Mouse (Mus musculus) MEL (cell line): ENCODE results near the gene Pid1. TPM values are rescaled to one million over a fixed set of nuclear protein-coding genes. Genes with fewer than 3 reads are reported as not detected.

Experiments used
- DNase-seq: peaks from one replicate; pipeline ENCODE4 v3.0.0; 2011; ENCODE audit warnings: low read depth, low spot score
- H3K27ac ChIP-seq: 2 replicates; pipeline ENCODE4 v1.5.1; 2012; ENCODE audit warnings: low read depth, mild to moderate bottlenecking, control low read depth, low read length, moderate library complexity; ENCODE audit not compliant: control insufficient read depth
- H3K27me3 ChIP-seq, 2 experiments: fragments of 150-350 bp in 1 of 2; sonication (generic) in 1 of 2; 2 replicates each; pipeline ENCODE4 v1.6.1; 2012; ENCODE audit warnings: low read length in 2 of 2, mild to moderate bottlenecking in 2 of 2, improper control_type of control experiment in 1 of 2, moderate library complexity in 1 of 2; ENCODE audit not compliant: insufficient read depth in 2 of 2, control insufficient read depth in 1 of 2
- H3K36me3 ChIP-seq, 2 experiments: 2 replicates each; pipeline ENCODE4 v1.6.1; 2012 to 2014; ENCODE audit warnings: low read length in 2 of 2, improper control_type of control experiment in 1 of 2, inconsistent platforms in 1 of 2, mild to moderate bottlenecking in 1 of 2; ENCODE audit not compliant: insufficient read depth in 2 of 2, control insufficient read depth in 1 of 2
- H3K4me1 ChIP-seq, 2 experiments: fragments of 150-350 bp in 1 of 2; sonication (generic) in 1 of 2; 2 replicates each; pipeline ENCODE4 v1.6.1; 2012; ENCODE audit warnings: low read length in 2 of 2, improper control_type of control experiment in 1 of 2, mild to moderate bottlenecking in 1 of 2; ENCODE audit not compliant: insufficient read depth in 2 of 2, control insufficient read depth in 1 of 2
- H3K4me3 ChIP-seq, 2 experiments: fragments of 150-350 bp in 1 of 2; sonication (generic) in 1 of 2; 2 replicates each; pipeline ENCODE4 v1.5.1; 2012; ENCODE audit warnings: low read depth in 2 of 2, low read length in 2 of 2, mild to moderate bottlenecking in 2 of 2, moderate library complexity in 2 of 2, control low read depth in 1 of 2, improper control_type of control experiment in 1 of 2; ENCODE audit not compliant: control insufficient read depth in 1 of 2, insufficient read depth in 1 of 2
- H3K79me2 ChIP-seq: 2 replicates; pipeline ENCODE4 v1.6.1; 2012; ENCODE audit warnings: mild to moderate bottlenecking, low read length, moderate library complexity; ENCODE audit not compliant: control insufficient read depth, poor library complexity, insufficient read depth
- H3K9ac ChIP-seq: 2 replicates; pipeline ENCODE4 v1.6.1; 2012; ENCODE audit warnings: low read depth, mild to moderate bottlenecking, control low read depth, low read length, moderate library complexity; ENCODE audit not compliant: control insufficient read depth, poor library complexity, severe bottlenecking
- H3K9me3 ChIP-seq: fragments of 150-350 bp; sonication (generic); replicated peaks from 2 replicates; pipeline ENCODE4 v1.6.1; 2012; ENCODE audit warnings: mild to moderate bottlenecking, low read length, improper control_type of control experiment, moderate library complexity; ENCODE audit not compliant: insufficient read depth
- CHD1 ChIP-seq: IDR thresholded peaks from 2 replicates; pipeline ENCODE4 v1.6.1; 2012; ENCODE audit warnings: low read depth, mild to moderate bottlenecking, inconsistent platforms, low read length, improper control_type of control experiment
- CHD2 ChIP-seq: IDR thresholded peaks from 2 replicates; pipeline ENCODE4 v1.6.1; 2011; ENCODE audit warnings: low read length, improper control_type of control experiment
- CTCF ChIP-seq, 3 experiments: IDR thresholded peaks in 2 of 3; conservative IDR thresholded peaks in 1 of 3; 2 replicates each; pipeline ENCODE4 v1.5.1; 2011 to 2012; ENCODE audit warnings: low read length in 3 of 3, low read depth in 2 of 3, mild to moderate bottlenecking in 2 of 3, improper control_type of control experiment in 1 of 3, inconsistent platforms in 1 of 3, mixed read lengths in 1 of 3, moderate library complexity in 1 of 3; ENCODE audit not compliant: control insufficient read depth in 1 of 3, insufficient read depth in 1 of 3, poor library complexity in 1 of 3, severe bottlenecking in 1 of 3
- E2F4 ChIP-seq: IDR thresholded peaks from 2 replicates; pipeline ENCODE4 v1.6.1; 2011; ENCODE audit warnings: low read depth, low read length, improper control_type of control experiment, borderline replicate concordance
- EP300 ChIP-seq, 2 experiments: IDR thresholded peaks; 2 replicates each; pipeline ENCODE4 v1.6.1; 2011; ENCODE audit warnings: improper control_type of control experiment in 2 of 2, low read length in 2 of 2, low read depth in 1 of 2, mild to moderate bottlenecking in 1 of 2
- ETS1 ChIP-seq: IDR thresholded peaks from 2 replicates; pipeline ENCODE4 v1.6.1; 2012; ENCODE audit warnings: low read depth, mild to moderate bottlenecking, inconsistent platforms, low read length, improper control_type of control experiment, moderate library complexity
- GABPA ChIP-seq: IDR thresholded peaks from 2 replicates; pipeline ENCODE4 v1.6.1; 2012; ENCODE audit warnings: low read depth, mild to moderate bottlenecking, inconsistent platforms, low read length, improper control_type of control experiment, moderate library complexity
- MAX ChIP-seq: IDR thresholded peaks from 2 replicates; pipeline ENCODE4 v1.6.1; 2011; ENCODE audit warnings: low read length, improper control_type of control experiment
- MEF2A ChIP-seq: IDR thresholded peaks from 2 replicates; pipeline ENCODE4 v1.6.1; 2014; ENCODE audit warnings: low read depth, mild to moderate bottlenecking, inconsistent platforms, low read length, improper control_type of control experiment; ENCODE audit not compliant: poor library complexity, insufficient replicate concordance, severe bottlenecking; ENCODE audit errors: extremely low read depth
- NELFE ChIP-seq: IDR thresholded peaks from 2 replicates; pipeline ENCODE4 v1.6.1; 2011; ENCODE audit warnings: low read depth, low read length, improper control_type of control experiment
- NRF1 ChIP-seq: IDR thresholded peaks from 2 replicates; pipeline ENCODE4 v1.6.1; 2014; ENCODE audit warnings: low read depth, mild to moderate bottlenecking, inconsistent platforms, low read length, improper control_type of control experiment, moderate library complexity; ENCODE audit not compliant: poor library complexity, insufficient read depth, severe bottlenecking
- POLR2AphosphoS2 ChIP-seq: IDR thresholded peaks from 2 replicates; pipeline ENCODE4 v1.6.1; 2011; ENCODE audit warnings: low read length, improper control_type of control experiment
- POLR2AphosphoS5 ChIP-seq: IDR thresholded peaks from 2 replicates; pipeline ENCODE4 v1.6.1; 2012; ENCODE audit warnings: low read depth, borderline replicate concordance, mild to moderate bottlenecking, inconsistent platforms, low read length, moderate library complexity, mixed read lengths
- RAD21 ChIP-seq: IDR thresholded peaks from 2 replicates; pipeline ENCODE4 v1.6.1; 2011; ENCODE audit warnings: mild to moderate bottlenecking, low read depth, low read length, improper control_type of control experiment
- RCOR1 ChIP-seq: IDR thresholded peaks from 2 replicates; pipeline ENCODE4 v1.6.1; 2012; ENCODE audit warnings: low read depth, mild to moderate bottlenecking, inconsistent platforms, low read length, improper control_type of control experiment
- SIN3A ChIP-seq: IDR thresholded peaks from 2 replicates; pipeline ENCODE4 v1.6.1; 2012; ENCODE audit warnings: low read length, improper control_type of control experiment, inconsistent platforms
- SMC3 ChIP-seq: IDR thresholded peaks from 2 replicates; pipeline ENCODE4 v1.6.1; 2011; ENCODE audit warnings: low read depth, low read length, improper control_type of control experiment
- TBP ChIP-seq: IDR thresholded peaks from 2 replicates; pipeline ENCODE4 v1.8.0; 2011; ENCODE audit warnings: low read depth, low read length, improper control_type of control experiment
- TCF12 ChIP-seq: IDR thresholded peaks from 2 replicates; pipeline ENCODE4 v1.6.1; 2014; ENCODE audit warnings: low read depth, mild to moderate bottlenecking, inconsistent platforms, low read length, improper control_type of control experiment, moderate library complexity
- USF1 ChIP-seq: IDR thresholded peaks from 2 replicates; pipeline ENCODE4 v1.6.1; 2014; ENCODE audit warnings: low read depth, mild to moderate bottlenecking, inconsistent platforms, low read length, improper control_type of control experiment, moderate library complexity
- ZC3H11A ChIP-seq: IDR thresholded peaks from 2 replicates; pipeline ENCODE4 v1.6.1; 2012; ENCODE audit warnings: low read depth, mild to moderate bottlenecking, inconsistent platforms, low read length, improper control_type of control experiment
- ZMIZ1 ChIP-seq: IDR thresholded peaks from 2 replicates; pipeline ENCODE4 v1.6.1; 2012; ENCODE audit warnings: low read depth, mild to moderate bottlenecking, inconsistent platforms, low read length, improper control_type of control experiment, moderate library complexity
- ZNF384 ChIP-seq: IDR thresholded peaks from 2 replicates; pipeline ENCODE4 v1.6.1; 2012; ENCODE audit warnings: low read depth, mild to moderate bottlenecking, inconsistent platforms, low read length, improper control_type of control experiment
- polyA plus RNA-seq, 2 experiments: library from polyadenylated mRNA; stranded (reverse) in 1 of 2; unstranded in 1 of 2; fragments of >175 nt in 1 of 2; fragments of >200 nt in 1 of 2; gene quantifications; 2 replicates each; pipeline versions ENCODE4 v1.2.1 to v1.2.4; 2012; ENCODE audit warnings: low replicate concordance in 2 of 2, low read depth in 1 of 2; ENCODE audit not compliant: insufficient read length in 2 of 2, insufficient read depth in 1 of 2, missing spikeins in 1 of 2
- total RNA-seq: library from RNA; depleted of rRNA; stranded (reverse); fragments of 300-350 nt; gene quantifications from 2 replicates; pipeline ENCODE4 v1.2.3, GENCODE M21; 2012

Pid1 gene
- total and polyA plus RNA-seq, 3 experiments, result not detected

DNA sequence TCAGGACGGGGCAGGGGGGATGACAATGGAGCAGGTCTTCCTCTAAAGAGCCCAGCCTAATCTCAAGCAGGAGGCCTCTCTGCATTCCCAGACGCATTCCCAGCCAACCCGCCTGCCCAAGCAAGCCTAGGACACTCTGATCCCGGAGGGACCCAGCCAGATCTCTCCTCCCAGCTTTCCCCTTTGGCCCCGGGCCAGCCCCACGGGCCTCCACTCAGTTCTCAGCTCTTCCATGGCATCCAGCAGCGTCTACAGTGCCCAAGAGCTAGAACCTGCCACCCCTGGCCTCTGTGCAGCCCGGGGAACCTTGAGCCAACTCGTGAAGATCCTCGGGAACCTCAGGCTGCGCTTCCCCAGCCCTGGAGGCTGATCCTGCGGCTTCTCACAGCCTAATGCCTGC, 40.9 kb upstream of the Pid1 start:
- H3K79me2 ChIP-seq, result no peaks in the 10 kb centered on the region
- no peak for DNase-seq
- no peaks in the 10 kb centered on the region; a peak in 1 of 4 replicates for H3K4me1 ChIP-seq
- no peaks in the 10 kb centered on the region for H3K27me3 ChIP-seq
- no peak overlapping the region for H3K9ac ChIP-seq
- no peak overlapping the region for H3K27ac ChIP-seq
- no peaks in the 10 kb centered on the region for H3K36me3 ChIP-seq
- H3K9me3 ChIP-seq, result no peaks in the 10 kb centered on the region
- no peak for TF ChIP-seq ZC3H11A
- no peak for TF ChIP-seq RAD21
- no peak for TF ChIP-seq RCOR1
- TF ChIP-seq GABPA, result no peak
- no peak for TF ChIP-seq ETS1
- TF ChIP-seq MEF2A, result no peak
- TF ChIP-seq CTCF (IDR thresholded peaks at IDR 0.05 in 2 of 3, conservative IDR thresholded peaks at IDR 0.05 in 1 of 3; ENCODE audit: control insufficient read depth in 1 of 3, insufficient read depth in 1 of 3, low read depth in 2 of 3, low read length in 3 of 3, poor library complexity in 1 of 3, severe bottlenecking in 1 of 3), result no peak
- TF ChIP-seq TBP, result no peak
- TF ChIP-seq NRF1, result no peak
- TF ChIP-seq TCF12, result no peak
- no peak for TF ChIP-seq POLR2AphosphoS2
- no peak for TF ChIP-seq ZNF384
- H3K4me3 ChIP-seq, result no peak overlapping the region

DNA sequence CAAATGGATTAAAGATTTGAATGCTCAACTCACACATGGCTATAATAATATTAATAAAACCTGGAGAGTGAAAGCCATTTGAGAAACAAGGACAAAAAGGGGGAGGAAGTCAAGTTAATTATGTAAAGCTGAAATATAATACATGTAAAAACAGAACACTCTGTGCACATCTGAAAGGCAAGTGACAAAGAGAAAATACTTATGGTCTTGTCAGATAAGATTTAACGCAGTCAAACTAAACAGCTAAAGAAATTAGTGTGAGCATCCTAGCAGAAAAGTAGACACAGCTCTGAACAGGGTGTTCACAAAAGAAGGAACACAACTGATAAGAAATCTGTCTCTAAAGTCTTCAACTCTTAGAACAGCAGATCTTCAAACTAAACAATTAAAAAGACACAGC, 38.2 kb upstream of the Pid1 start:
- DNase-seq, result no peak
- Histone ChIP-seq H3K9ac (no peak overlapping the region), H3K4me1 (no peaks in the 10 kb centered on the region; a peak in 1 of 4 replicates), H3K4me3 (no peak overlapping the region), H3K9me3 (no peaks in the 10 kb centered on the region), H3K79me2 (no peaks in the 10 kb centered on the region), H3K36me3 (no peaks in the 10 kb centered on the region), H3K27me3 (no peaks in the 10 kb centered on the region), H3K27ac (no peak overlapping the region)
- TF ChIP-seq EP300 (IDR thresholded peaks at IDR 0.05; ENCODE audit: low read depth in 1 of 2, low read length in 2 of 2), result 0 out of 4 replicates have a peak, but pooled peaks of 1 of the 2 experiments have one; percentile 6
- TF ChIP-seq MAX, result no peak

DNA sequence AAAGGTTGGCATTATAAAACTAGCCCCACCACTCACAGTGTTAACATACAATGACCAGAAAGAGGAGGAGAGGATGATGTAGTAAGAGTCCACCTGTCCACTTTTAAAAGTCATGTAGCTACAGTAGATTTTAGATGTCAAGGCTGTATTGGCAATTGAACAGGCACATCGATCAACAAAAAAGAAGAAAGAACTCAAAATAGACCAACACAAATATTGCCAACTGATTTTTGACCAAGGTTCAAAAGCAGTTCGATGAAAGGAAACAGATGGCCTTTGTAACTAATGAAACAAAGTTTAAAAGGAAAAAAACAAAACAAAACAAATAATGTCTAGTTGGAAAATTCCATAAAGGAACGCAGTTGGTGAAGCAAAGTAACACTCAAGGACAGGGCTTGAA, 35.7 kb upstream of the Pid1 start:
- Histone ChIP-seq H3K4me1 (no peaks in the 10 kb centered on the region), H3K79me2 (no peaks in the 10 kb centered on the region), H3K4me3 (no peak overlapping the region), H3K27me3 (no peaks in the 10 kb centered on the region)
- TF ChIP-seq CHD2, result no peak
- TF ChIP-seq POLR2AphosphoS5, result no peak
- no peak for TF ChIP-seq NELFE
- TF ChIP-seq CTCF (IDR thresholded peaks at IDR 0.05 in 2 of 3, conservative IDR thresholded peaks at IDR 0.05 in 1 of 3; ENCODE audit: control insufficient read depth in 1 of 3, insufficient read depth in 1 of 3, low read depth in 2 of 3, low read length in 3 of 3, poor library complexity in 1 of 3, severe bottlenecking in 1 of 3), result no peak
- no peak for TF ChIP-seq ZC3H11A
- TF ChIP-seq E2F4, result no peak
- no peak for TF ChIP-seq EP300 (IDR thresholded peaks at IDR 0.05; ENCODE audit: low read depth in 1 of 2, low read length in 2 of 2)
- TF ChIP-seq SIN3A, result no peak
- no peak for TF ChIP-seq CHD1
- TF ChIP-seq ZMIZ1, result no peak
- TF ChIP-seq USF1, result no peak
- TF ChIP-seq SMC3, result no peak
- TF ChIP-seq, all 39 proteins: peak for 0
- Histone ChIP-seq H3K9ac (no peak overlapping the region), H3K9me3 (no peaks in the 10 kb centered on the region), H3K27ac (no peak overlapping the region), H3K36me3 (no peaks in the 10 kb centered on the region)
- no peak for DNase-seq
